Mouse (Mus musculus) cerebellum, adult 9-11 months (tissue): ENCODE measurements around the gene Hoxb3.

Source experiments
- DNase-seq: peaks from one replicate; pipeline ENCODE4 v3.0.0; 2022

Gene Hoxb3

GRCm38 (mm10) chr11:96303151-96304099 is 19.7 kb upstream of the Hoxb3 start, which contains the start of gene Hoxb5:
Hoxb5 (plus strand) TSS chr11:96303336.
- no peak for DNase-seq

DNA sequence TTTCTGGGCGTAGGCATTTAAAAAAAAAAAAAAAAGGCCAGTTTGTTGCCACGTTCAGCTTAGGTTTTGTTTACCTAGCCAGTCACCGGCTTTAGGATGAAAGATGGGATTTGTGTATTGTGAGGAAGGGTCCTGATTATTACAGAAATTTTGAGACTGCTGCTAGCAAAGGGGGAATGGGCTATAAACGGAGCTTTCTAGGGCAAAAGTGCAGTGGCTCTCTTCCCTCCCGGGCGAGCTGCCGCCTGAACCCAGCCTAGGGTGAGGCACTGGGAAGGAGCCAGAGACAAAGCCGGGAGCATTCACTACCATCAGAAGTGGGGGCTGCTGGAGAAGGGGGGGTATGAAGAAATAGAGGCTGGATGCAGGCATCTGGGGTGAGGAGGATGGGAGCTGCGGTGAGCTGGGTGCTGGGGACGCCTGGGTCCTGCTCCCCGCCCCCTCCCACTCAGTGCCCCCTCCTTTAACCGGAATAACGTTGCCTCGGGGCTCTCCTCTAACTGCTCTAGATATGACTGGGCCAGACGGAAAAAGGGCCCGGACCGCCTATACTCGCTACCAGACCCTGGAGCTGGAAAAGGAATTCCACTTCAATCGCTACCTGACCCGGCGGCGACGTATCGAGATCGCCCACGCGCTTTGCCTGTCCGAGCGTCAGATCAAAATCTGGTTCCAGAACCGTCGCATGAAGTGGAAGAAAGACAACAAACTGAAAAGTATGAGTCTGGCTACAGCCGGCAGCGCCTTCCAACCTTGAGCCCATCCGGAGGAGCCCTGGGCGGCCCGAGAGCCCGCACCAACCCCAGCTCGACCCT is 18.5 kb upstream of the Hoxb3 start:
- DNase-seq: no peak

- DNase-seq: no peak
Measured at GRCm38 (mm10) chr11:96305505-96306182, 17.5 kb upstream of the Hoxb3 start.

DNA sequence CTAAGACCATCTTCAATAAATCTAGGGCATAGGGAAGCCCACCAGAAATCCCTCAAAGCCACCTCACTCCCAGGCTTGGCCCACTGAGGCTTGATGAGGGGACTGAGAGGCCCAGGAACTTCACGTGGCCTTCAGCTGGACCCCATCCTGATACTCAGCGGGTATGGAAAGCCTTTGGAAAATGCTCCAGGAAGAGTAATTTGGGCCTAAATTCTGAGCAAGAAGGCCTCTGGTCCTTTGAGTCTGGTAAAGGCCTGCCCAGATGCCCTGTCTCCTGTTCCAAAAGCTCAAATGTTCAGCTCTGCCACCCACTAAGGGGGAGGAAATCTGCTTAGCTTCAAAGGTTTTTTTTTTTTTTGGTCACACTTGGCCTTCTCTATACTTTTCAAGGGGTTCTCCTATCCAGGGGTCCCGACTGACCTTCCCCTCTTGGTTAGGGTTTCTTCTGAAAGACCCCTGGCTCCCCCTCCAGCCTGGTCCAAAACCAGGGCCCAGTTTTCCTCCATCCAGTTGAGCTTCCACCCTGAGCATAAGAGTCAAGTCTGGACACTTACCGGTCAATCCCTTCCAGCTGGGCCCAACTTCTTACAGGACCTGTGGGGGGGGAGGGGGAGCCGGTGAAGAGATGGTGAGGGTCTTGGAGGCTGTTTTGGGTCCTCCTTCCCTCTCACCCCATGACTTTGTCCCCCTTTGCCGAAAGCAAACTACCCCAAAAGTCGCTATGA is 16.8 kb upstream of the Hoxb3 start:
- DNase-seq: no peak

- no peak for DNase-seq
Measured at GRCm38 (mm10) chr11:96306908-96307269, 16.2 kb upstream of the Hoxb3 start.

DNA sequence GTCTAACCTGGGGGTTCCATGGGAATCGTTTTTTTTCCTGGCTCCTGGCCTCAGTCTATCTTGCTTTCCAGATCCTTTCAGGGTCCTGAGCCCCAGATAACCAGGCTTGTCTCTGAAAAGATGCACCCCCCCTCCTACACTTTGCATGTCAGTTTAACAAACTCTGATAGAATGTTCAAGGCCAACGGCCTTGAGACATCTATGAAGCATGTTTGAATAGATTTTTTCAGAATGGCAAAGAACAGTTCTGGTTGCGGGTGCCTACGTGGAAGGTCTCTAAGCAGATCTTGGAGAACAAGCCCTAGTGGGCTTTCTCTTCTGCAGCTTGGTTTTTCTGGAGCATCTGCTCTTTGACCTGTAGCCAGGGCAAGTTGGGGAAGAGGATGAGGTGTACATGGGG is 14.4 kb upstream of the Hoxb3 start:
- DNase-seq: no peak

- no peak for DNase-seq
Measured at GRCm38 (mm10) chr11:96309288-96309687, 13.8 kb upstream of the Hoxb3 start.

DNA sequence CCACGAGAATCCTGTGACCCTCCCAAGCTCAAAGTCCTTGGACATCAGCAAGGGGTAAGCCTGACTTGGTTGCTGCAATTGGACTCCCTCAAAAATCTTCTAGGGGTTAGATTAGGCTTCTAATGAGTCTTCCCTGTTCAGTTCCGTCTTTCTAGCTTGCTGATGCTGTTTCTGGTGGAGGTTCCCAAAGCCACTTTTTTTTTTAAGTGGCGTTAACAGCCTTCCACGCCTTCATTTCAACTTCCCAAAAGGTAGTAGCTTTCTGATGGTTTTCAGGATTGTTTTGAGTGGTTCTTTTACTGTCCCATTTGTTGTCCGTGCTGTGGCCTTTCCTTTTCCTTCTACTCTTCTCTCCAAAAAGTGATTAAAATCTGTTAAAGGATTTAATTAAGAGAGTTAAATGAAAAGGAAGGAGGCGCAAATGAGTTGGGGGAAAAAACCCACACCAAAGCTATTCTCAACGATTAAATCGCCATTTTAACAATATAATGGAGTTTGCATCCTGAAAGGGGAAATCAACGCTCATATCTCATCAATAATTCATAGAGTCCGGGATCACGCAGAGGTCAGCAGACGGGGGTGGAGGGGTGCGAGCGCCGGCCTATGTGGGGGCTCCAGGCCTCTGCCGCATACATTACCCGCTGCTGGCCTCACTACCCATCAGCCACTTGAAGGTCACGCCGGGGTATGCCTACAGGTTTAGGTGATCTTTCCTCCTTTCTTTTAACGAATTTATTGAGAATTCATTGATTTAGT is 12.8 kb upstream of the Hoxb3 start:
- DNase-seq: no peak

- DNase-seq: no peak
Measured at GRCm38 (mm10) chr11:96311097-96311496, 12.0 kb upstream of the Hoxb3 start.

GRCm38 (mm10) chr11:96311520-96312417 is 11.4 kb upstream of the Hoxb3 start:
- DNase-seq: no peak

DNA sequence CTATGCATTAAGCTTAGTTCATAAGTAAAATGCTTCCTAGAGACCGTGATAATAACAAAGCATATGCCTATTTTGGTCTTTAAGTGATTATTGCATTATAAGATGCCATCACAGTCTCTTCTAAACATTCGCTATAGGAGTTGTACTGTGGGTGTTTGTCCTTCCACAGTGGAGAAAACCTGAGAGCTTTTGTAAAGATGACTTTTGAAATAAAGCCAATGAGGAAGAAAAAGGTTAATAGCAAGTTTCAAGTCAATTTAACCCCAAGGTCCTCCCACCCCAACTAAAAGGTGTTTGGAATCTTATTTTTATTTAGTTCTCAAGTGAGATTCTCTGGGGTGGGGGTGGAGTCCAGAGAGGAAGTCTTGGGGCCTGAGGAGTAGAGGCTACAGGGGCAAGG is 10.0 kb upstream of the Hoxb3 start:
- DNase-seq: no peak

- DNase-seq: no peak
Measured at GRCm38 (mm10) chr11:96313806-96314428, 9.2 kb upstream of the Hoxb3 start.

DNA sequence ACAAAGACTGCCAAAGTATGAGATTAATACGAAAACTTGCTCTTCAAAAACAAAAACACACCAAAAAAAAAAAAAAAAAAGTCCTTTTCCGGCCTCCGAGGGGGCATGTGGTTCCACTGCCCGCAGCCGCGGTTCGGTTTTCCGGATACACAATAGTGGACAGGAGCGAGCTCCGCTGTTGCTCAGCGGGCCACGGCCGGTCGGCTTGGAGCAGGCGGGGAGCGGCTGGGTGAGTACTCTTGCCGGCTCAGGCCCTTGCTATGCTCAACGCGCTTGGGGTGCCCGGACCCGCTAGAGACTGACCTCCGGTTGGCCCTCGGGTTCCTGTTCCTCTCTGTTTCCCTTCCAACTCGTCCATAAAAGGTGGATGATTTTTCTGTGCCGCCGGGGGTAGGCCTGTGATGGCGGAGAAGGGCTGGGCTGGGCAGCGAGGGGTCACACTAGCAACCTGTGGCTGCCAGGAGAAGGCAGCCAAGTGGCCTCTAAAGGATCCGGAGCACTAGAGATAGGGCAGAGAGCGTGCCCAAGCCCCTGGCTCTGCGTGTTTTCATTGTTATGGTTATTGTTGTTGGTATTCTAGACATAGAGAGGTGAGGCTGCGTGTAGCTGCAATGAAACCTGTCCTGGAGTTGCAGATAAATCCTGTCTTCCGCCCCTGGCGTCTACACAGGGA is 8.3 kb upstream of the Hoxb3 start:
- no peak for DNase-seq

GRCm38 (mm10) chr11:96315344-96315681 is 7.8 kb upstream of the Hoxb3 start:
- no peak for DNase-seq

GRCm38 (mm10) chr11:96316696-96317607 is 6.2 kb upstream of the Hoxb3 start:
- no peak for DNase-seq

GRCm38 (mm10) chr11:96317608-96318367 is 5.3 kb upstream of the Hoxb3 start, which contains the start of gene Hoxb4:
Hoxb4 (plus strand) TSS chr11:96318267.
- DNase-seq: no peak

DNA sequence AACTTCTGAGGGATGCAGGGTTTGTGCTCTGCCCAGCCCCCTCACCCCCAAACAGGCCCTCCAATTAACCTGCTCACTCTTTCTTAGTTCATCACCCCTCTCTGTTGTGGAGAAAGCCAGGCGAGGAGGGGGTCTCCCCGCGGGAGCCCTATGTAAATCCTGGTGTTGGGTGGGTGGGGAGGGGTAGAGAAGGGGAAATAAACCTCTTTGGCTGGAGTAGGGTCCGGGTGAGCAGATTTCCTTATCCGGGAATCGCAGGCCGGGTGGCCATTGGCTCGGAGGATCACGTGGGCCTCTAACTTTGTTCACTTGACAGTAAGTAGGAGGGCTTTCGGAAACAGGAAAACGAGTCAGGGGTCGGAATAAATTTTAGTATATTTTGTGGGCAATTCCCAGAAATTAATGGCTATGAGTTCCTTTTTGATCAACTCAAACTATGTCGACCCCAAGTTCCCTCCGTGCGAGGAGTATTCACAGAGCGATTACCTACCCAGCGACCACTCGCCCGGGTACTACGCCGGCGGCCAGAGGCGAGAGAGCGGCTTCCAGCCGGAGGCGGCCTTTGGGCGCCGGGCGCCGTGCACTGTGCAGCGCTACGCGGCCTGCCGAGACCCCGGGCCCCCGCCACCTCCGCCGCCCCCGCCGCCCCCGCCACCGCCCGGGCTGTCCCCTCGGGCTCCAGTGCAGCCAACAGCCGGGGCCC is 4.6 kb upstream of the Hoxb3 start:
- no peak for DNase-seq
